Mouse (Mus musculus): Measurements from ENCODE around the gene Prdm1. TPM values are rescaled to one million over a fixed set of nuclear protein-coding genes. Genes with fewer than 3 reads are reported as not detected.

The Prdm1 gene
- total RNA-seq, 4 experiments from 2014 or later, result 1.3 to 2.4 (median 1.7) TPM

GRCm38 (mm10) chr10:44456757-44457595, 71.3 kb downstream of the Prdm1 start:
- DNase-seq (ENCODE audit: low spot score), result peak; percentile 47

DNA sequence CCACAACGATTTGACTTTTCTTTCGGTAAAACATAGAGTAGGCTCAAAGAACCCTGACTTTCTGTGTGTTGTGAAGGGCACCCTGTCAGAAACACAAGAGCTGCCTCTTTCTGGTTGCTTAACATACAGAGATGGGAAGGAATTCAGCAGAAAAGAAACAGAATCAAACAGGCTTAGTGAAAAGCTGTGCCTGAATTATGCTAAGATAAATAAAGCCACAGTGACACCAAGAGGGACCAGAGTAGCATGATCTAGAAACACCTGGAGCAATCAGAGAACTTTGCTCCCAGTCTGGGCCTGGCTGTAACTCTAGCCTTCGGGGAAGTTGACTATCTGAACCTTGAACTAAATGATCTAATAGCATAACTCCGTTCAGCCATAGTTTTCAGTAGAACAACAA, 73.5 kb downstream of the Prdm1 start:
- no peak for DNase-seq (ENCODE audit: low spot score)

GRCm38 (mm10) chr10:44454111-44454510, 74.2 kb downstream of the Prdm1 start:
- DNase-seq (ENCODE audit: low spot score), result no peak

GRCm38 (mm10) chr10:44450835-44451234, 77.5 kb downstream of the Prdm1 start:
- no peak for DNase-seq (ENCODE audit: low spot score)

GRCm38 (mm10) chr10:44450108-44450507, 78.2 kb downstream of the Prdm1 start:
- DNase-seq (ENCODE audit: low spot score), result no peak

DNA sequence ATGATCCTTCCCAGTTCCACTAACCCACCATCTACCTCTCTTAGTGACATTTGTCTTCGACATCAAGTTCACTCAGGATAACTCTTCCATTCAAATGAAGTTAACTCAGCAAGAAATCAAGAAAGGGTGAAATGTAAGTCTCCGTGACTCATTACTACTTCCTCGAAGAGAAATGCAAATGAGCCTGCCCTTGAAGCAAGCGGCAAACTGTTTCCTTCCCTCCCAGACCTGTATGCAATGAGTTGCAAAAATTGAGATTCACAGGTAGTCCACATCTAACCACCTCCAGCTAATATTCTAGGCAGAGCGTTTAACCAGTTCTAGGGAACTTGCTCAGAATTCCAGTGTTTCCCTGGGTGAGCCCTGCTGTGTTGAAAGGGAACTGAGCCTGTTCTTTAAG, 78.6 kb downstream of the Prdm1 start:
- DNase-seq (ENCODE audit: low spot score), result no peak

GRCm38 (mm10) chr10:44448165-44448564, 80.1 kb downstream of the Prdm1 start:
- DNase-seq (ENCODE audit: low spot score), result peak; percentile 48

GRCm38 (mm10) chr10:44447406-44448139, 80.7 kb downstream of the Prdm1 start:
- no peak for DNase-seq (ENCODE audit: low spot score)

- no peak for DNase-seq (ENCODE audit: low spot score)
These were observed 81.3 kb downstream of the Prdm1 start for GRCm38 (mm10) chr10:44447001-44447400.

DNA sequence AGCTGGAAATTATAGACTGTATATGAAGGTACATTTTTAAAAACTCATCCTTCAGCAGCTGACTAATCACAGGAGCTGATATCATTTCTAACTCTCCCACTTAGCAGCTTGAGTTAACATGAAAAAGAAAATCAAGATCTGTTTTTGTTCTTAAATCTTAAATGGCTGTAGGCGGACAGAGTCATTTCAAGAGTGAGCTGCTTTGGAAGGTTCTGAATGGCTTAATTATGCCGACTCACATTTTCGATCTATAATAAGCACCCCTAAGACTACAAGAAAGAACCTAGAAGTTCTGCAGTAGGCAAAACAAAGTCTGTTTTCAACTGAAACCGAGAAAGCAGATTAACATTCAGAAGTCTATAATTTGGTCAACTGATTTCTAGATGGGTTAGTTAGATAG, 83.9 kb downstream of the Prdm1 start:
- DNase-seq (ENCODE audit: low spot score), result no peak

GRCm38 (mm10) chr10:44443696-44444095, 84.6 kb downstream of the Prdm1 start:
- no peak for DNase-seq (ENCODE audit: low spot score)

GRCm38 (mm10) chr10:44439732-44440131, 88.6 kb downstream of the Prdm1 start:
- no peak for DNase-seq (ENCODE audit: low spot score)

DNA sequence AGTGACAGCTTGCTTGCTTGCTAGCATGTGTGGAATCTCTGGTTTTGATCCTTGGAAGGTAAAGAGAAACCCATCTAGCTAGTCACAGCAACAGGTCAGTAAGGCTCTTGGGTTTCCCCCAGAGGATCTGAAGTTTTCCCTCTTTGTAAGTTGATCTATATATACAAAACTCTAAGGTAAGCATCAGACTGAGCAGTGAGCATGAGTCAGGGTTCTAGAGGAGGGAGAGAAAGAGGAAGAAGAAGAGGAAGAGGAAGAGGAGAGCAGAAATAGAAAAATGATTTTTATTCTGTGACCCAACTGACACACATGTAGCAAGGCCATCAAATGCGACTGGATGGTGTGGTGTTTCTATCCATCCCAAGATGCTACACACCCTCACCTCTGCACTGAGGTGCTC, 90.7 kb downstream of the Prdm1 start:
- no peak for DNase-seq (ENCODE audit: low spot score)

- DNase-seq (ENCODE audit: low spot score), result no peak
These were observed 92.3 kb downstream of the Prdm1 start for GRCm38 (mm10) chr10:44435956-44436355.

DNA sequence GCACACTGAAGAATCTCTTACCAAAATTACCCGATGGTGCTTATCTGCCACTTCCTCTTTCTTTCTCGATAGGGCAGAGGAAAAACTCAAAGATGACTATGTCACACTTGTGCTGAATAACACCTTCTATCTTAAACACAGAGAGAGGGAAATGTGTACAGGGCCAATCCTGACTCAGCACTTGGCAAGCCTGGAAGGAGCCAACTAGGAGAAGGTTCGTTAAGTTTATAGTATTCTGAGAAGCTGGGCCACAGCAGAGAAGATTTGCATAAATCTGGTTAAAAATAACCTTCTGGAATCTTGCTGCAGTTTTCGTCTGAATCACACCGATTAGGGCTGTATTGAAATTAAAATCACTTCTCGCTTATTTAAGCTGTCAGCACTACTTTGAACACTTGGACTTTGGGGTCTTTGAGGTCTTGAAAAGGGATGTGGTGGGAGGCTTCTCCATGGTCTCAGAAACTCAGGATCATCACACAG, 93.6 kb downstream of the Prdm1 start:
- no peak for DNase-seq (ENCODE audit: low spot score)

DNA sequence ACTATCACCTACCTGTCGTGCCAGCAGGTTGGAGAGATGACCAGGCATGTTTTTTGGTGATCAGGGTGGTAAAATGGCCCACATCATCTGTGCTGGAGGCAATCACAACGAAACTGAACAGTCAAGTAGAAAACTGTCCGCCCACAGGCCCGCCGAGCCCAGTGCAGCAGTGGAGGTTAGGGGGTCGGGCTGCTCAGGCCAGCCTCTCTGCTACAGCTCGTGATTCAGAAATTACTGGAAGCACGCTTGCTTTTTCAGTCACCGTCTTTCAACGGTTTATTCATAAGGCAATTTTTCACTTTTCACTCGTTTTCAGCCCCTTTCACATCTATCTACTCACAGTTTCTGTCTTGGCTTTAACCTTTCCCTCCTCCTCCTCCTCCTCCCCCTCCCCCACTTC, 96.1 kb downstream of the Prdm1 start:
- no peak for DNase-seq (ENCODE audit: low spot score)

- DNase-seq (ENCODE audit: low spot score), result no peak
These were observed 96.6 kb downstream of the Prdm1 start for GRCm38 (mm10) chr10:44431689-44432088.

- no peak for DNase-seq (ENCODE audit: low spot score)
These were observed 99.0 kb downstream of the Prdm1 start for GRCm38 (mm10) chr10:44429177-44429888.

DNA sequence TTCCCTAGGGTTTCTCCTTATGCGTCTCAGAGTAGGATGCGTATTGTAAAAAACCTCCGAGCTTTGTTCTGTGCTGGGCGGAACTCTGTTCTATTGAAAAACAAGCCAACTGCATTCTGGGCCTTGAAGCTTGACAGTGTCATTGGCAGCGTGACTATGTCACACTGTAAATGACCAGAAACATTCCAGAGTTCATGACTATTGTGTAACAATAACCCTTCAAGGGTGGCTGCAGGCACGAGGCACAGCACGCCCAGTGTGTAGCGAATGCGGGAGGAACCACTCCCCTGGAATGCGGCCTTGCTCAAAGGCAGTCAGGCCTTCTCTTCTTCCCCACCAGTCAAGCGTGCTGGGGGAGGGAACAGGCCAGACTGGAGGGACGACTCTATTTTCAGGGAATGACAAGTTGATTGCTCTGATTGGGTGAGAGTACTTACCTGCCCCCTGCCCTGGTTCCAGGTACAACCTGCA, 100.4 kb downstream of the Prdm1 start:
- no peak for DNase-seq (ENCODE audit: low spot score)

DNA sequence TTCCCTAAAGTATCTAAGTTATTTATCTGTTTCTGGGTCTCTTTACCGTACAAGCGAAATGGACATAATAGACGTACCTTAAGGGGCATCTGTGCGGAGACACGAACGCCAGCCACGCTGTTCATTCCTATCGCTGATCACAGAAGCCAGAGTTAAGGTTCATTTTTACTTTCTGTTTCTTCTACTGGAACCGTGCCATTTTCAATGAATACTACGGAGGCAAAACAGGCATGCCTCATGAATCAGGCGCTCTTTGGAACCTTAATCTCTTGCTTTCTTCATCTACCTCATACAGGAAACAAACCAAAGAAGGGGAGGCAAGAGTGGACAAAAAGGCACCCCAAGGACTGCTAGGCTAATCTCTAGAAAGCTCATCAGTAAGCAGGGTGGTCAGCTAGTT, 100.9 kb downstream of the Prdm1 start:
- DNase-seq (ENCODE audit: low spot score), result no peak

- DNase-seq (ENCODE audit: low spot score), result no peak
These were observed 103.3 kb downstream of the Prdm1 start for GRCm38 (mm10) chr10:44425013-44425412.

DNA sequence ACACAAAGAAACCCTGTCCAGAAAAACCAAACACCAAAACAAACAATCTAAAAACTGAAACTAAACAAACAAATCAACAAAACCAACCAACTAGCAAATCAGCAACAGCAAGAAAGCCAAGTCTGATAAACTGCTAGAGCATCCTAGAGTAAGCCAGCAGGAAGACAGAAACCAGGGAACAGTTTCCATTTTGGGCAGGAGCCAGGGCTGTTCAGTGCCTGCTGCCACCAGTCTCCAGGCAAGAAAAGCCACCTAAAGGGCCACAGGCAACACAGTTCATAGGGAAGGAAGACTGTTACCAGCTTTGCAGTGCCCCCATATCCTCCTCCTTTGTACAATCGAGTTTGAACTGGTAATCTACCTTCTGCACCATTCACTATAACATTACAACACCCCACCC, 106.4 kb downstream of the Prdm1 start:
- DNase-seq (ENCODE audit: low spot score), result no peak
